Mouse (Mus musculus) forebrain, embryonic 14.5 days (tissue): ENCODE results near the gene Lrrc20. TPM values are rescaled to one million over a fixed set of nuclear protein-coding genes. Genes with fewer than 3 reads are reported as not detected.

Source experiments
- ATAC-seq: fragments of 200-750 bp; cut with Nextera tagmentation; 2 replicates; pipeline ENCODE4 v1.8.0; 2017; ENCODE audit warnings: mild to moderate bottlenecking, moderate library complexity
- DNase-seq: peaks from one replicate; pipeline ENCODE4 v3.0.0-alpha.2; 2015; ENCODE audit warnings: low spot score
- H3K27ac ChIP-seq: fragments of 300-500 bp; sonication (generic); 2 replicates; pipeline ENCODE4 v1.5.1; 2014; ENCODE audit warnings: low read depth, mild to moderate bottlenecking, control low read depth, low read length, moderate library complexity
- H3K27me3 ChIP-seq: fragments of 300-500 bp; sonication (generic); replicated peaks from 2 replicates; pipeline ENCODE4 v1.6.1; 2014; ENCODE audit warnings: low read length, control low read depth, mixed read lengths; ENCODE audit not compliant: control insufficient read depth, insufficient read depth
- H3K36me3 ChIP-seq: fragments of 300-500 bp; sonication (generic); 2 replicates; pipeline ENCODE4 v1.6.1; 2014; ENCODE audit warnings: low read length, control low read depth; ENCODE audit not compliant: control insufficient read depth, insufficient read depth
- H3K4me1 ChIP-seq: fragments of 300-500 bp; sonication (generic); 2 replicates; pipeline ENCODE4 v1.6.1; 2014; ENCODE audit warnings: antibody characterized with exemption, low read length, control low read depth; ENCODE audit not compliant: control insufficient read depth, insufficient read depth
- H3K4me2 ChIP-seq: fragments of 300-500 bp; sonication (generic); 2 replicates; pipeline ENCODE4 v1.6.1; 2014; ENCODE audit warnings: mild to moderate bottlenecking, control low read depth, low read length
- H3K4me3 ChIP-seq: fragments of 300-500 bp; sonication (generic); 2 replicates; pipeline ENCODE4 v1.5.1; 2014; ENCODE audit warnings: low read depth, low read length, control low read depth
- H3K9ac ChIP-seq: fragments of 300-500 bp; sonication (generic); 2 replicates; pipeline ENCODE4 v1.6.1; 2014; ENCODE audit warnings: mild to moderate bottlenecking, low read length, control low read depth, moderate library complexity
- H3K9me3 ChIP-seq: fragments of 300-500 bp; sonication (generic); replicated peaks from 2 replicates; pipeline ENCODE4 v1.6.1; 2016; ENCODE audit warnings: low read length, control low read depth, mixed read lengths; ENCODE audit not compliant: control insufficient read depth
- WGBS: fragments of 180-500 bp; shearing (Covaris S2); extraction: QIAGEN DNeasy Blood & Tissue Kit; methylation state at CpG from one replicate; pipeline ENCODE4 v1.1.7; 2014; 5-methylcytosine and 5-hydroxymethylcytosine counted together
- polyA plus RNA-seq: library from polyadenylated mRNA; unstranded; fragments of >200 nt; fragmentation: Nextera tagmentation; extraction: Ambion mirVana; gene quantifications from 2 replicates; pipeline ENCODE4 v1.2.1, GENCODE M21; 2014

Lrrc20 gene
- polyA plus RNA-seq, 1 experiment from 2014 or later: 21.3 TPM

- DNase-seq (no peak), ATAC-seq (no peak)
- Histone ChIP-seq H3K4me1 (no peaks in the 10 kb centered on the region), H3K9me3 (no peaks in the 10 kb centered on the region), H3K27ac (no peak overlapping the region), H3K4me3 (no peak overlapping the region), H3K9ac (no peak overlapping the region), H3K36me3 (no peaks in the 10 kb centered on the region), H3K4me2 (no peak overlapping the region), H3K27me3 (no peaks in the 10 kb centered on the region)
- 84% methylated on average over 20 of the region's 20 CpGs for WGBS
These were observed 24.2 kb downstream of the Lrrc20 start for GRCm38 (mm10) chr10:61499505-61500466.

- Histone ChIP-seq H3K27me3 (no peaks in the 10 kb centered on the region), H3K4me1 (no peaks in the 10 kb centered on the region), H3K9ac (no peak overlapping the region), H3K4me2 (no peak overlapping the region), H3K36me3 (no peaks in the 10 kb centered on the region), H3K4me3 (no peak overlapping the region), H3K9me3 (no peaks in the 10 kb centered on the region), H3K27ac (no peak overlapping the region)
- DNase-seq (no peak), ATAC-seq (no peak)
- 46% methylated on average over 7 of the region's 7 CpGs for WGBS
These were observed 25.2 kb downstream of the Lrrc20 start for GRCm38 (mm10) chr10:61500756-61501155.

GRCm38 (mm10) chr10:61504073-61504472, 28.5 kb downstream of the Lrrc20 start:
- Histone ChIP-seq H3K9ac (no peak overlapping the region), H3K27me3 (no peaks in the 10 kb centered on the region), H3K4me1 (no peaks in the 10 kb centered on the region), H3K9me3 (no peaks in the 10 kb centered on the region), H3K27ac (no peak overlapping the region), H3K36me3 (no peaks in the 10 kb centered on the region), H3K4me2 (no peak overlapping the region), H3K4me3 (no peak overlapping the region)
- DNase-seq (no peak), ATAC-seq (no peak)
- 82% methylated on average over 2 of the region's 2 CpGs for whole genome bisulfite sequencing

- ATAC-seq (no peak; the same call in 1 of the 2 replicates), DNase-seq (peak; percentile 25)
- WGBS: 78% methylated on average over 7 of the region's 7 CpGs
- Histone ChIP-seq H3K4me1 (no peaks in the 10 kb centered on the region), H3K4me3 (no peak overlapping the region), H3K27ac (no peak overlapping the region), H3K4me2 (no peak overlapping the region), H3K36me3 (no peaks in the 10 kb centered on the region), H3K9me3 (no peaks in the 10 kb centered on the region), H3K9ac (no peak overlapping the region), H3K27me3 (no peaks in the 10 kb centered on the region)
These were observed 31.0 kb downstream of the Lrrc20 start for GRCm38 (mm10) chr10:61506381-61507200.

- no peaks in the 10 kb centered on the region for H3K36me3 ChIP-seq
- ATAC-seq: no peak
- 88% methylated on average over 5 of the region's 5 CpGs for WGBS
- H3K4me2 ChIP-seq: no peak overlapping the region
- DNase-seq: no peak
- peaks cover 6% of the 10 kb centered on the region; the same call in 1 of the 2 replicates for H3K4me1 ChIP-seq
- no peaks in the 10 kb centered on the region for H3K27me3 ChIP-seq
- H3K27ac ChIP-seq: no peak overlapping the region
- H3K9me3 ChIP-seq: no peaks in the 10 kb centered on the region
- H3K9ac ChIP-seq: no peak overlapping the region
- no peak overlapping the region for H3K4me3 ChIP-seq
These were observed 34.3 kb downstream of the Lrrc20 start for GRCm38 (mm10) chr10:61509873-61510272.

GRCm38 (mm10) chr10:61510809-61511208, 35.2 kb downstream of the Lrrc20 start:
- no peak overlapping the region for H3K27ac ChIP-seq
- H3K4me1 ChIP-seq: peaks cover 6% of the 10 kb centered on the region; the same call in 1 of the 2 replicates
- H3K9me3 ChIP-seq: no peaks in the 10 kb centered on the region
- no peak overlapping the region for H3K4me2 ChIP-seq
- 41% methylated on average over 7 of the region's 7 CpGs for WGBS
- no peaks in the 10 kb centered on the region for H3K36me3 ChIP-seq
- DNase-seq: peak; percentile 47
- H3K9ac ChIP-seq: no peak overlapping the region
- peak; percentile 60; the same call in 1 of the 2 replicates for ATAC-seq
- no peak overlapping the region for H3K4me3 ChIP-seq
- H3K27me3 ChIP-seq: no peaks in the 10 kb centered on the region

- ATAC-seq: peak; percentile 48
These were observed 36.8 kb downstream of the Lrrc20 start for GRCm38 (mm10) chr10:61512215-61512889.

GRCm38 (mm10) chr10:61516866-61517265, 41.3 kb downstream of the Lrrc20 start:
- H3K36me3 ChIP-seq: no peaks in the 10 kb centered on the region
- H3K4me2 ChIP-seq: no peak overlapping the region
- H3K9ac ChIP-seq: no peak overlapping the region
- WGBS: 84% methylated on average over 5 of the region's 5 CpGs
- no peak overlapping the region for H3K27ac ChIP-seq
- no peaks in the 10 kb centered on the region for H3K27me3 ChIP-seq
- H3K4me3 ChIP-seq: no peak overlapping the region
- ATAC-seq: no peak
- H3K4me1 ChIP-seq: peaks cover 20% of the 10 kb centered on the region
- no peak for DNase-seq
- H3K9me3 ChIP-seq: no peaks in the 10 kb centered on the region

More at GRCm38 (mm10) chr10:61512215-61512889, 36.8 kb downstream of the Lrrc20 start:
- peak; percentile 61 for DNase-seq
- no peak overlapping the region for H3K4me3 ChIP-seq
- H3K9me3 ChIP-seq: no peaks in the 10 kb centered on the region
- WGBS: 16% methylated on average over 11 of the region's 11 CpGs
- H3K4me1 ChIP-seq: peaks cover 10% of the 10 kb centered on the region; the same call in 1 of the 2 replicates
- H3K36me3 ChIP-seq: no peaks in the 10 kb centered on the region
- H3K27me3 ChIP-seq: no peaks in the 10 kb centered on the region
- H3K9ac ChIP-seq: no peak overlapping the region
- no peak overlapping the region for H3K4me2 ChIP-seq
- no peak overlapping the region for H3K27ac ChIP-seq
